Mouse (Mus musculus): Measurements from ENCODE around the gene Tmem201.
"Not testable (repeated sequence)": the region's sequence is repeated elsewhere in the genome, so short reads cannot be mapped to it uniquely, and the experiment has no call there.

Gene Tmem201

GRCm38 (mm10) chr4:149737383-149738324, at the start of gene Tmem201:
Gene Tmem201, minus strand, starts transcription at chr4:149738044.
- DNase-seq = peak; percentile 97

GRCm38 (mm10) chr4:149784901-149785300, 47.1 kb upstream of the Tmem201 start:
- no peak for DNase-seq

GRCm38 (mm10) chr4:149784371-149784770, 46.5 kb upstream of the Tmem201 start:
- DNase-seq = no peak

- peak; percentile 64 for DNase-seq
Observed at GRCm38 (mm10) chr4:149782975-149783374, 45.1 kb upstream of the Tmem201 start.

- DNase-seq = peak; percentile 33
Observed at GRCm38 (mm10) chr4:149780565-149781356, 42.9 kb upstream of the Tmem201 start.

- DNase-seq = no peak
Observed at GRCm38 (mm10) chr4:149779966-149780365, 42.1 kb upstream of the Tmem201 start.

- peak; percentile 64 for DNase-seq
Observed at GRCm38 (mm10) chr4:149777126-149777525, 39.3 kb upstream of the Tmem201 start.

- DNase-seq = no peak
Observed at GRCm38 (mm10) chr4:149775760-149776362, 38.0 kb upstream of the Tmem201 start.

GRCm38 (mm10) chr4:149775330-149775729, 37.5 kb upstream of the Tmem201 start:
- peak; percentile 85 for DNase-seq

GRCm38 (mm10) chr4:149774094-149774470, 36.2 kb upstream of the Tmem201 start, which contains the start of gene Slc25a33:
Gene Slc25a33, minus strand, starts transcription at chr4:149774277.
- peak; percentile 98 for DNase-seq

GRCm38 (mm10) chr4:149773408-149774093, 35.7 kb upstream of the Tmem201 start:
- no peak for DNase-seq

GRCm38 (mm10) chr4:149772394-149772793, 34.5 kb upstream of the Tmem201 start:
- peak; percentile 49 for DNase-seq

GRCm38 (mm10) chr4:149765201-149765600, 27.4 kb upstream of the Tmem201 start:
- no peak for DNase-seq

- DNase-seq = no peak
Observed at GRCm38 (mm10) chr4:149763335-149763734, 25.5 kb upstream of the Tmem201 start.

- no peak for DNase-seq
Observed at GRCm38 (mm10) chr4:149759517-149759916, 21.7 kb upstream of the Tmem201 start.

- DNase-seq = peak; percentile 75
Observed at GRCm38 (mm10) chr4:149758423-149758822, 20.6 kb upstream of the Tmem201 start.

- not testable (repeated sequence) for DNase-seq
Observed at GRCm38 (mm10) chr4:149756546-149756945, 18.7 kb upstream of the Tmem201 start.

- no peak for DNase-seq
Observed at GRCm38 (mm10) chr4:149752836-149753235, 15.0 kb upstream of the Tmem201 start.

- peak; percentile 76 for DNase-seq
Observed at GRCm38 (mm10) chr4:149752124-149752799, 14.4 kb upstream of the Tmem201 start.

- no peak for DNase-seq
Observed at GRCm38 (mm10) chr4:149750671-149751070, 12.8 kb upstream of the Tmem201 start.

- DNase-seq = not testable (repeated sequence)
Observed at GRCm38 (mm10) chr4:149749663-149750015, 11.8 kb upstream of the Tmem201 start.
